Mouse (Mus musculus) left cerebral cortex, postnatal 36 days (tissue): ENCODE measurements around the gene Etfbkmt. TPM values are rescaled to one million over a fixed set of nuclear protein-coding genes. Genes with fewer than 3 reads are reported as not detected.
"Not testable (repeated sequence)": the region's sequence is repeated elsewhere in the genome, so short reads cannot be mapped to it uniquely, and the experiment has no call there.

Source experiments
- DNase-seq, 2 experiments: peaks; one replicate each; pipeline ENCODE4 v3.0.0; 2021 to 2022; ENCODE audit warnings: low spot score in 2 of 2, mixed read lengths in 1 of 2
- intact Hi-C: fragments of 180-260 bp; cut with DNase I; formaldehyde crosslinking; loops from one replicate; pipeline ENCODE4 v1.15.1; 2025
- total RNA-seq, 2 experiments: library from RNA; stranded (reverse); gene quantifications; 2 replicates each; pipeline ENCODE4 v1.2.3; 2021

Gene Etfbkmt
- total RNA-seq = 1 to 10 TPM; 1.7 to 2.5 TPM

DNA sequence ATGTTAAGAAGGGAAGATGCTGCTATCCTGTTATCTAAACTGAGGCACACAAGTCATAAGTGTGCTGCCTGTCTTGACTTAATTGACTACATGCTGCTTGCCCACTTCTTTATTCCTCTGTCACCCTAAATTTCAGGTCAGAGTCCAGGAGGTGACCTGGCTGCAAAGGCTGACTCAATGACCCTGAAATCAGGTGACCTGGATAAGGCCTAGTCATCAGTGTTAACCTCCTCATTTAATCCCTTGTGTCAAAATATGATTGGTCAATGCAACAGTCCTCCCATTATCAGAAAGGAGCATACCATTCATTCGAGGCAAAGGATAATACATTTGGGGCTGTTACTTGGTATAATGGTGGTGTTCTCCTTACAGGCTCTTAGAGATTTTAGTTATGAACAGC is at the start of gene Etfbkmt:
Etfbkmt (plus strand) TSS at position 379 of the 400 bp plus-strand sequence.
- no peak for DNase-seq
- intact Hi-C loops = no loop called here

DNA sequence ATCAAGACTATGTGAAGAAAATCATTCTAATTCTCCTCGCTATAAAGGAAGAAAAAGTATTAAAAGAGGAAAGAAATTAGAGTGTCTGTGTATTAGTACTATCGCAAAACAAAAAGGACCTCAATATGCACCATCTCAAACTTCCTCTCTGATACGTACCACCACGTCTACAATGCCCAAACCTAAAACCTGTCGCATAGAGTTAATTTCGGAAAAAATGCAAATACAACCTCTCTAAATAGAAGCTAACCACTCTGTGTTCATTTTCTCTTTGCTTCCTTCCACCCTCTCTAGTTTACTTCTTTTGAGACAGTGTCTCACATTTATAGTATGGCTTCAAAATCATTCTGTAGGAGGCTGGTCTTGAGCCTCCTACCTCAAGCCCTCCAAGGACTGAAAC is 47.2 kb upstream of the Etfbkmt start:
- intact Hi-C loops = no loop called here
- no peak for DNase-seq

DNA sequence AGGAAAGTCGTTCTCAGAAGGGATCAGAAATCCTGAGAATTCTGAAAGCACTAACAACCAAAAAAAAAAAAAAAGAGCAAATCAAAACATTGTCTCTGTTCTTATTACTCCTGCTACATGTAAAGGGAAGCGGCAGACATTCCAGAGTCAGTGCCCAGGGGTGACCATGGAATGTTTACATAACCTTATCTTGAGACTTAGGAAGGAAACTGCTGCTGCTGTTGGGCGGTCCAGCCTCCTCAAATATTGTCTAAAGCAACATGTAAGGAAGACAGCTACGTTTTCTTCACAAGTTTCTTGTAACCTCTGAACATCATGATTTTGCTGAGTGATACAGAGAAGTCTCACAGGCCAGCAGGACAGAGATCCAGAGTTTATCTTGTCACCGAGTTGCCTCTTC is 46.2 kb upstream of the Etfbkmt start:
- DNase-seq = no peak
- intact Hi-C loops = no loop called here

DNA sequence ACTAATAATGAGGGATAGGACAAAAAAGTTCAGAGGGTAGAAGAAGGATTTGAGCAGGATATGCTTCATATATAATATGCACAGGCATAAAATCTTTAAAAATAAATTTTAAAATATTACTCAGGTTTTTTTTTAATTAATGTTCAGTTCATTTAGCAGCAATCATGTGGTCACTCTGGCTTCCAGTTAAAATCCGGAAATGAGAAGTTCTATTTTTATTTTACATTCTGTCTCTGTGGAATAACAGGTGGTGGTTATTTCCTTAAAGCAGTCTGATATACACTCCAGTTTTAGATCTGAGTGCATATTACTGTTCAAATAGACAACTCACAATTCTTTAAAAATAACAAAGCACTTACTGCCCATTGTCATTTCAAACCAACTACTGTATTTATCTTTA is 45.1 kb upstream of the Etfbkmt start:
- DNase-seq = no peak
- intact Hi-C loops = no loop called here

DNA sequence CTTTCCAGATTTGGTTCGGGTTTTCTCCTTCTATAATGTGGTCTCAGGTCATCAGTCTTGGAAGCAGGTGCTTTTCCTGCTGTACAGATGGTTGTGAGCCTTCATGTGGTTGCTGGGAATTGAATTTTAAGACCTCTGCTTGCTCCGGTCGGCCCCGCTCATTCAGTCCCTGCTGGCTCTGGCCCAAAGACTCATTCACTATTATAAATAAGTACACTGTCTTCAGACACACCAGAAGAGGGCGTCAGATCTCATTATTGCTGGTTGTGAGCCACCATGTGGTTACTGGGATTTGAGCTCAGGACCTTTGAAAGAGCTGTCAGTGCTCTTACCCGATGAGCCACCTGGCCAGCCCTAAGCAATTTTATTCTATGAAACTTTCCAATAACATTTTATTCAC is 44.3 kb upstream of the Etfbkmt start:
- DNase-seq = no peak
- intact Hi-C loops = no loop called here

DNA sequence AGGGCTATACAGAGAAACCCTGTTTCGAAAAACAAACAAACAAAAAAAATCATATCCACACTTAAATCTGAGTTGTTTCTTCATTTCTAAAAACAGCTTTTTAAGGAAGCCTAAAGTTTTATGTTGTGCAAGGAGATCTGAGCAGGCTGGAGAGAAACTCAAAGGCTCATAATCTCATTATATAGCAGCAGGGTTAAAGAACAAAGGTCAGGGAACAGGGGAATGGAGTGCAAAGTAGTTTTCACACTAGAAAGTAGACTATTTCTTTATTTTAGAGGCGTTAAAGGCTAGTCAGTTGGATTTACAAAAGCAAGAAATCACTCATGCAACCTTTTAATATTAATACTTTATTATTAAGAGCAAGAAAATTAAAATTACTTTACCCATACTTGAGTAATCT is 43.4 kb upstream of the Etfbkmt start:
- intact Hi-C loops = no loop called here
- DNase-seq = no peak

DNA sequence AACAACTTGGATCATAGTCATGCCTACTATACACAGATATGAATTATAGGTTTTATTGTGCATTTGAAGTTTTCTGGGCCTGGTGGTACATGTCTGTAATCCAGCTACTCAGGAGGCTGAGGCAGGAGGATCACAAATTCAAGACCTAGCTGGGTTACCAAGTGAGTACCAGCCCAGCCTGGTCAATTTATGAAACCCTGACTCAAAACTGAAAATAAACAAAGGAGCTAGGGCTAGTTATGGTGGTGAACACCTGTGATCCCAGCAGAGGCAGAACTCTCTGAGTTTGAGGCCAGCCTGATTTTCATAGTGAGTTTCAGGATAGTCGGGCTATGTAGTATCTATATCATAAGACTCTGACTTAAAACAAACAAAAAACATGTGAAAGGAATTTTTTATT is 42.4 kb upstream of the Etfbkmt start:
- DNase-seq = no peak
- intact Hi-C loops = no loop called here

DNA sequence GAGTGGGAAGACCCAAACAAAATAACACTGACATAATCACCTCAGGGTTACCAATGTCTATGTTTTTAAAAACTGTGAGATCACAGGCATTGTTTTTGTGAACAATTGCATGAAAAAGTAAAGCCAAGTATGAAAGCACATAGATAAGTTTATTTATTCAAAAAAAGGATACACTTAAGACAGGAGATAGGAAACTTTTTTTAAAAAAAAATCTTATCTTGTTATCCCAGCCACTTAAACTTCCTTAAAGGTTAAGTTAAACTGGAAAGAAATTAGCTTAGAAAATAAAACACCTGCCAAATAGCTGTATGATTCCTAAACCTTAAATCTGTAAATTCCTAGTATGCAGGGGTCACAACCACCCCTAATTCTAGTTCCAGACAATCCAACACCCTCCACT is 40.7 kb upstream of the Etfbkmt start:
- no peak for DNase-seq
- intact Hi-C loops = no loop called here

DNA sequence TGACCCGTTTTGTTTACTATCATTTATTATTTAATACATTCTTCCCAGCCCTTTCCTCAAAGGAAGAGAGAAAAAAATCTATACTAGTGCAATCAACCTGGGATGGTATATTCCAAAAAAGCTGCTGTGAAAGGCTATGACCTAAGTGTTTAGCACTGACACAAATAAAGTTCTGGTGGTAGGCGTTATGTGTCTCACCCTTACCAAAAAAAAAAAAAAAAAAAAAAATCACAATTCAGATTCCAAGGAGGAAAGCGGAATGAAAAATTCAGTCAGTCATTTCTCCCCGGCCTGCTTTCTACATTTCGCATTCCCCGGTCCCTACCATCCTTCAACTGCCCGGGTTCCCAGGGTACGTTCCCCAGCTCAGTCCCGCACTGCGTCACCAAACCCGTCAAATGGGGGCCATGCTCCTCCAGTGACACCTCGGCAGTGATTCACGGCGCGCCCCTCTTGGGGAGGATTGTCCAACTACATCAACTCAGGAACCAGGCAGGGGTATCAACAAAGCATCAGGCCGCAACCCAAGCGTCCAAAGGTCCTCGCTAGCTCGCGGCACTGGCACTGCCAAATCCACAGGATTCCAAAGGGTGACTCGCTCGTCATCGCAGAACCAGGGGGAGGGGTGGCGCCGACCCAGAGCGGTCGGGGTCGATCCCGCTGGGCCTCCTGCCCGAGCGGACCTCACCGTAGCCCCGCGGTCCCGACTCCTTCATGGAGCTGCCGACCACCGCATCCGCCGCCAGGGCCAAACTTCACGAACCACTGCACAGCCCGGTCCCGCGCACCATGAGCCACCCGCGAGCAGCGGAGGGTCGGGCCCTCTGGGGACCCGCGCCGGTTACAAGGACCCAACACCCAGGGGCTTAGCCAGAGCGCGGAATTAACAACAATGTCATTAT is 39.2 kb upstream of the Etfbkmt start:
- DNase-seq = peak; percentile 62 to 71
- intact Hi-C loops = loop anchor here (5.0 kb wide), 2 partner anchors 43 to 153 kb away; partner anchors contain the start of gene Sinhcaf

DNA sequence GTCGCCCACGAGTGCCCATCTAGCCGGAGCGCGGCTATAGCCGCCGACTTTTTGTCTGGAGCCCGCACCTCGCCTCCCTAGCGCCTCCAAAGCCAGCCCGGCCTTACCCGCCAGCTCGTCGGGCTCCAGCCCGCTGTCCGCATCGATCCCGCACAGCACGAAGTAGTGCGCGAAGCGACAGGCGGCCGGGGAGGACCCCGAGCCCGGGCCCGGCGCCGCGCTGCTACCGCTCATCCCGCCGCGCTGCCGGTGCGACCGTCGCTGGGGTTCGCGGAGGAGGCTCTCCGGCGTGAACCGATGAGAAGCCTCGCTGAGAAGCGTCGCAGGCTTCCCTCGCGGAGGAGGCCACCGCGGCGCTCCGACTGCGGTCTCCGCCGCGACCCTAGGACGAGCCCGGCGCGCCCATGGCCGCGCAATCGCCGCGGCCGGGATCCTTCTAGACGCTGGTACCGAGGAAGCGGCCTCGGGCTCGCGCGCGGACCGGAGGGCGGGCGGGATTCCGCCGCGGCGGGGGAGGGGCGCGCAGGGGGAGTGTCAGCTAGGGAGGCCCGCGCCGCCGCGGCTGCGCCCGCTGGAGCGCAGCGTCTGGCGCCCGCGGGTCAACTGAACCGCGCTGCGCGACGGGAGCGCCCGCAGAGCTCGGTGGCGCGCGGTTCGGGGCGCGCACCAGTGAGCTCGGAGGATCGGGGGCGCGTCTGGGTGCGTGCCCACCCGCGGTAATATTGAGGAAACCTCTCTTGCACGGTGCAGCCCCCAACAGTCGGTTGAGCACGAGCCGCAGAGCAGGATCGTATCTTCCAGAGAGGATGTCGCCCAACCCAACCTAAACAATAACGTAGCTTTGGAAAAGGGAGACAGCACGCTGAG is 38.3 kb upstream of the Etfbkmt start, which contains the start of gene Dennd5b:
Dennd5b (minus strand) TSS at position 605 of the 867 bp plus-strand sequence.
- DNase-seq = peak; percentile 82 to 89
- intact Hi-C loops = loop anchor here (5.0 kb wide), 2 partner anchors 44 to 154 kb away; partner anchors contain the start of gene Sinhcaf

DNA sequence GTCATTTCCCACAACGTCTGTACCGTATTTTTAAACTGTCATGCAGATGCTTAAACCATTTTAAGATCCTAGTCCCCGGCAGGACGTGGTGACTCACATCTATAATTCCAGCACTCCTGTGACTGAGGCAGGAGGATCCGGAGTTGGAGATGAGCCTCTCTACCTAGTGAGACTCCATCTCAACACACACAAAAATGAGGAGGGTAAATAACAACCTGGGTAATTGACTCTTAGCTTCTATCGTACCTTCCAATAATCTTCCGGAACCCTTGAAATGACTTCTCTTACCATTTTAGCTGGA is 37.8 kb upstream of the Etfbkmt start:
- intact Hi-C loops = loop anchor here (5.0 kb wide), 2 partner anchors 45 to 155 kb away; partner anchors contain the start of gene Sinhcaf
- DNase-seq = no peak

DNA sequence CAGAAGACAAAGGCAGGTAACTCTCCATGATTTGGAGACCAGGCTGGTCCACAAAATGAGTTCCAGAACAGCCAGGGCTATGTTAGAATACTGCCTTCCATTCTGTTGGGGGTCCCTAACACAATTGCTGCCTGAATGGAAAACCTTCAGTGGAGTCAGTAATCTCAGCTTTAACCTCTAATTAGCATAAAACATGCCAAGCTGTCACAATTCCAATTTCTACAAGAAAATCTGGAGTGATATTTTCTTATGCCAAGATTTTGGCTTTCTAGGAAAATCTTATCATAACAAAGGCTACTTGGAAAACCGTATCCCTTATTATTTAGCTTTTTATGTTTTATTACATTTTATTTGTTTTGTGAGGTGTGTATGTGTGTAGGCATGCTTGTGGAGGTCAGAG is 36.2 kb upstream of the Etfbkmt start:
- no peak for DNase-seq
- intact Hi-C loops = loop anchor here (5.0 kb wide), 2 partner anchors 46 to 156 kb away; partner anchors contain the start of gene Sinhcaf

DNA sequence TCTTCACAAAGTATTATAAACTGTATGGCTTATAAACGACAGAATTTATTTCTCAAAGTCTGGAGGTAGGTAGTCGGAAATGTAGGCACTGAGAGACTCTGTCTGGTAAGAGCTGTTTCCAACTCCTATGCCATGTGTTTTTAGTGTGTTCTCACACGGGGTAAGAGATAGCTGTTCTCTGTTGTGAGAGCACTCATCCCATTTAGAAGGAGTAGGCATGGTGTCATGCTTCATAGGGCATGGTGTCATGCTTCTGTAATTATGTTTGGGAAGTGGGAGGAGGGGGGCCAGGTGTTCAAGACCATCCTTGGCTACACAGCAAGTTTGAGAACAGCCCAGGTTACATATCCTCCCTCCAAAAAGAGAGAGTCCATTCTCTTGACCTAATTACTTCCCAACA is 32.0 kb upstream of the Etfbkmt start:
- DNase-seq = no peak
- intact Hi-C loops = no loop called here

DNA sequence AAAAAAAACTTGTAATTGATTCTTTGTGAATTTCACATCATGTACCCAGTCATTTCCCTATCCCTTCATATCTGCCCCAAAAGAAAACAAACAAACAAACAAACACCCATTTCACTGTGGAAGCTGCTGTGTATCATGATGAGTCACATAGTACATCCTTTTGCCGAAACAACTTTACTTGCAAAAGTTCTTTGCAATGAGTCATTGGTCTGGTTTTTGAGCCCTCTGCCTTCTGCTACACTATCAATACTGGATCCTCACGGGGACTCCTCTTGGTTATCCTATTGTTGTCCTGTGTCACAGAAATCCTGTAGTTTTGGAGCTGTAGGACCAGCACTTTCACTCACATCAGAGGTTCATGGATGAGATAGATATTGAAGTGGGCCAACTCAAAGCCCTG is 30.7 kb upstream of the Etfbkmt start:
- intact Hi-C loops = no loop called here

DNA sequence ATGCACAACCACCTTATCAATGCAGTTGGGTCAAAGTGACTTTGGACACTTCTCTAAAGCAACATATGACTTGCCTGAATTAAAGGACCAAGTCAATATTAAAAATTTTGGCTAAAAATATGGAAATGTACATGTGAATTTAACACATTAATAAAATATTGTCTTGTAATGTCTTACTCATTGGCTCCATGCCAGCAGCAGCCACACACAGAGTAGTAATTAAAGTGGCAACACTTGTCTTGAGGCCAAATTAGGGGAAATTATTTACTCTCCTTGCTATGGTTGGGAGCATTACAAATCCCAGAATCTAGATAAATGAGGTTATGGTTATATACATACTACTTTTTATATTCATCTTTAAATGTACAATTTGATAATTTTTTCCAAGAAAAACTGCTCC is 22.7 kb upstream of the Etfbkmt start:
- intact Hi-C loops = loop anchor here (5.0 kb wide), 1 partner anchor 60 kb away; no protein-coding TSS in a partner anchor
- DNase-seq = no peak

More for the DNA sequence above, 30.7 kb upstream of the Etfbkmt start:
- no peak for DNase-seq

DNA sequence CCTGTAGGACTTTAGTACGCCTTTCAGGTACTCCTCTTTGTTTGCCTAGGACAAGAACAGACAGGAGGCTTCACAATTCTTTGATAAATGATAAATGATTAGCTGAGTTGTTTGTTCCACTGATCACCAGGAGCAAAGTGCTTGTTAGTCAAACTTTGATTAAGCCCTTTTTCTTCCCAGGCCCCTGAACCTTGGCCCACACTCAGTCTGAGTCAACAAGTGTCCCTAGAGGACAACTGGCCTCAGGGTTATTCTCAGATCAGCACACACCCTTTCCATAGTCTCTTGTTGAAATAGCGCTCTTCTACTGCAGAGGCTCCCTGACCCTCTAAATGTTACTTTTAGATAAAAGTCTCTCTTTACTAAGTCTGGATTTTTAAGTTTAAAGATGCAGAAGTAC is 20.7 kb upstream of the Etfbkmt start:
- no peak for DNase-seq
- intact Hi-C loops = loop anchor here (5.0 kb wide), 1 partner anchor 62 kb away; no protein-coding TSS in a partner anchor

DNA sequence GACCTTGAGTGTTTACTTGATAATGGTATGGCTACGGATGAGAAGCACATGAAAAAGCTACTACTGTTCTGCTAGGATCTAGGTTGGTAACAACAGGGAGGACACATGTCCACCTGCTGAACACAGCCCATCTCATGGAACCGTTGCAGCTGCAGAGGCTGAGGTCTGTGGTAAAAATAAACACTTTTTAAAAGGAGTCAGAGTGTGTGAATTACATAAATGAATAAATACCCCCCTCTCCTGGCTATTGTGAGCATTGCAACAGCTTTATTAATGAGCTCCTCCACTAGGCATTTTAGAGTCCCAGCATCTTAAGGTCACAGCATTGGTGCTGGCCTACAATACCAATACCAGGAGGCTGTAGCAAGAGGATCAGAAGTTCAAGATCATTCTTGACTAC is 19.8 kb upstream of the Etfbkmt start:
- intact Hi-C loops = loop anchor here (2.0 to 5.0 kb wide), 2 partner anchors 63 to 109 kb away; no protein-coding TSS in a partner anchor
- DNase-seq = peak; percentile 8 to 21

DNA sequence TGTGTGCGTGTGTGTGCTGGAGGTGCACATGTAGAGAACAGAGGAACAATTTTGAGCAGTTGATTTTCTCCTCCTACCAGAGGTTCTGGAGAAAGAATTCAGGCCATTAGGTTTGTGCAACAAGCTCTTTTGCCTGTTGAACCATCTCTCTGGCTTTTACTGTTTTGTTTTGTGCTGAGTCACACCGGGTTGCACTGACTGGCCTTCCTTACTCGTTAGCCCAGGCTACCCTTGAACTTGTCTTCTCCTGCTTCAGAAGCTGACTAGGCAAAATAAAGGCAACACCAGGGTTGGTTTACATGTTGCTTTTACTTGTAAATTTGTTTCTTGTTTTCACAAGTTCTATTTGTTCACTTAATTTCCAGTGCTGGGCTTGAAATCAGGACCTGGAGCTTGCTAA is 16.6 kb upstream of the Etfbkmt start:
- intact Hi-C loops = no loop called here
- no peak for DNase-seq

DNA sequence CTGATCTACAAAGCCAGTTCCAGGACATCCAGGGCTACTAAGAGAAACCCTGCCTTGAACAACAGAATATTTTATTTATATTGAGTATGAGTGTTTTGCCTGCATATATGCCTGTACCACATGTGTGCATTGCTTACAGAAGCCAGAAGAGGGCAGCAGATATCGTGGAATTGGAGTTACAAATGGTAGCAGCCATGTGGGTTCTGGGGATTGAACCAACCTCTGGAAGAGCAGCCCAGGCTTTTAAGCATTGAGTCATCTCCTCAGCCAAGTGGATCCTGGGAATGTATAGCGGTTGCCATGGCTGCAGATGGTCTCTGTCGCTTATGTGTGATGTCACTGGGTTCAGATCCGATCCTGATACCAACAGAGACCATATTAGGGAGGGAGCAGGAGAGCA is 13.0 kb upstream of the Etfbkmt start:
- peak in 1 of 2 experiments; percentile 10 for DNase-seq
- intact Hi-C loops = no loop called here

DNA sequence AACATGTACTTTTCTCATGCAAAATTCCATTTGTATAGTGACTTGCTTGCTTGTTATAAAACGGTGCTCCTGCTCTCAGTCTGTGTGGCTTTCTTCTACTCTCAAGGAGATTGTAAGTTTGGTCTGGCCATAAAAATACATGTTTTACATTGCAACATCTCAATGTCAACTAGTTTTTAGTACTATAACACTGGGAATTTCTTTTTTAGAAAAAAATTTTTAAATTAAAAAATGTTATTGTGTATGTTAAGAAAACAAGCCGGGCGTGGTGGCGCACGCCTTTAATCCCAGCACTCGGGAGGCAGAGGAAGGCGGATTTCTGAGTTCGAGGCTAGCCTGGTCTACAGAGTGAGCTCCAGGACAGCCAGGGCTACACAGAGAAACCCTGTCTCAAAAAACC is 9.8 kb upstream of the Etfbkmt start, which contains the start of gene Gm10203:
Gm10203 (plus strand) TSS at position 301 of the 400 bp plus-strand sequence.
- not testable (repeated sequence) for DNase-seq
- intact Hi-C loops = loop anchor here (5.0 kb wide), 1 partner anchor 247 kb away; no protein-coding TSS in a partner anchor
